Mouse (Mus musculus) megakaryocyte, embryonic 14.5 days (primary cell): Measurements from ENCODE around the gene Cspg4.

Experiments
- FLI1 ChIP-seq: IDR thresholded peaks from 2 replicates; pipeline ENCODE4 v1.6.1; 2012; ENCODE audit warnings: low read length, inconsistent platforms, mixed read lengths
- GATA1 ChIP-seq: IDR thresholded peaks from 3 replicates; pipeline ENCODE4 v1.6.1; 2012; ENCODE audit warnings: mixed read lengths, low read length, inconsistent platforms, borderline replicate concordance

DNA sequence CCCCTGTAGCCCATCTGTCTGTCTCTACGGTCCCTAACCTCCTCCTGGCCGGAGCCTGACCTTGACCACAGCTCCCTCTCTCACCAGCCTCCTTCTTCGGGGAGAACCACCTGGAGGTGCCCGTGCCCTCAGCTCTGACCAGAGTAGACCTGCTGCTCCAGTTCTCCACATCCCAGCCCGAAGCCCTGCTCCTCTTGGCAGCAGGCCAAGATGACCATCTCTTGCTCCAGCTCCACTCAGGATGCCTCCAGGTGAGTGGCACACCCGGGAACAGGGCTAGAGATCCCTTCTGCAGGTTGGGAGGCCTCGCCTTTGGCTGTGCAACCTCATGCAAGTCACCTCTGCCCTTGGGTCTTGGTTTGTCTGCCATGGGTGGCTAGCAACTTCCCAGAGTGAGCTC, 18.6 kb downstream of the Cspg4 start:
- TF ChIP-seq GATA1 (no peak), FLI1 (no peak)
